Mouse (Mus musculus): ENCODE data around the gene Map2k4.

The Map2k4 gene

DNA sequence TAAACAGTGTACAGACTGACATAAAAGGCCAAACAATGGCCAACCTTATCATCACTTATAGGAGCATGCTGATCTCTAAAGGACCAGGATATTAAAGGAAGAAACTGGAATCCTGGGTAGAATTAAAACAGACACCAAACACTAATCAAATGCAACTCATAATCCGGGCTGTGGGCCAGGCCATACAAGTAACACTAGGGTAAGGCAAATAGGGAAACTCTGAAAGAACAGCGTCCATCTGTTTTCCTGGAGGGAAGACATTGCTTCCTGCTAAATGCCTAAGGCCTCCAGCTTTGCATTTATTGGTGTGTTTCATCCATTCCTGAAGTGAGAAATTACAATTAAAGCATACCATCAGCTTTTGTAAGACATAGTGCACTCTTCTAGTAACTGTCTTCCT is 81.9 kb downstream of the Map2k4 start:
- DNase-seq (ENCODE audit: low spot score), result no peak

DNA sequence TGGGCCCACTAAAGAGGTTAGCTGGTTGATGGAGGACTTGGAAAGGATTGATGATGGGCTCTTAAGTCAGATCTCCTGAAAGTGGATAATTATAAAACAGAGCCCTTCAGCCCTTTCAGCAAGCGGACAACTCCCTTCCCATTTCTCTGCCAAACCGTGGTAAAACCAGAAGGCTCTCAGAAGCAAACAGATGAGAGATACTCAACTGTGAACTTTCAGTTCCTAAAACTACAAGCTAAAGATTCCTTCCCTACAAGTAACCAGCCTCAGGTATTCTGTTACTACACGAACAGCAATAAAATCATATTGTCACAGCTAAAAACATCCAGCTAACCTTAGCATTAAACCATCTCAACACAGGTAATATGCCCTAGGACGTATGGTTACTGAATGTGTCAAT is 83.2 kb downstream of the Map2k4 start:
- DNase-seq (ENCODE audit: low spot score), result no peak

DNA sequence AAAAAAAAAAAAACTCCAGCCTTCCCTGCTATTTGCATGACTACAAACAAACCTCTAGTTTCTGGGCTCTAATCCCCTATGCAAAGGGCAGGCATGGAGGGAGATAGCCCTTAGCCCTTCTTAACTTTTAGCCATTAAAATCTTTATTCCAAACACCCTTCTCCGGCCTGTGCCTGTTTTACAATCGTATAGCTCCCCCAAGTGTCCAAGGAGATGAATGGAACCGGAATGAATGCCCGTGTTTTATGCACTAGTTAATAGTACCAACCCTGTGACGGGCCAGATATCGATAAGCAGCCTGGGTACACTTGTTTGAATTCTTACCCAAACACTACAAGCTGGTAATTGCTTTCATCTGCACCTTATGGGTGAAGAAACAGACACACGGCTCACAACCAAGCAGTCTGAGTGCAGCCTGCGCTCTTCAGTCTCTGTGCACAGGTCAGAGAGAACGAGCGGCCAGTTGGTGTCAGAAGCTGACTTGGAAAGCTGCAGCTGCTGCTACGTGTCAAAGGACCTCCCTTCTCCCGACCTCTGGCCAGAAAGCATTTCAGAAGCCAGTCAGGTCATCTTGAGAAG is 109.2 kb downstream of the Map2k4 start:
- no peak for DNase-seq (ENCODE audit: low spot score)

DNA sequence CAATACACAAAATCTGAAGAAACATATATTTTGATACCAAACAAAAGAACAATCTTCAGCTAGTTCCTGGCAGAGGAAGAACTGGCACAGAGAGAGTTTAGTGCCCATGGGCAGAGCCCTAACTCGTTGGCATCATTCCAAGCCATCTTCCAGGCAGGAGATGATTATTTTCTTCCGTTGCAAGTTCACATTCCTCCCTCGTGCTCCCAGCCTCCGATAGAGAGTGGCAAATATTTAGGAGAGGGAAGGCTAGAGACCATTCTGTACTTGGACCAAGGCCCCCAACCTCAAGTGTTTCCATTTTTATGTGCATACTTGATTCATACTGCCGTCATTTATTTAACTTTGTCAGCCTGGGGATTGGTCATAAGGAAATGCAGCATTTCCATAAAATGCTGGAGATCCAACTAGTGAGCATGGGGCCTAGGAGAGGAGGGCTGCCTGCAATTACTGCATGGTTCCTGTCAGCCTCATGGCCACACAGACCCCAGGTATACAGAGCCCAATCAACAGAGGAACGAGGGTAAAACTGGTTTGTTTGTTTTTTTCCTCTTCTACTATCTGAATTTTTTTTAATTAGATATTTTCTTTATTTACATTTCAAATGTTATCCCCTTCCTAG is 120.6 kb downstream of the Map2k4 start:
- no peak for DNase-seq (ENCODE audit: low spot score)

DNA sequence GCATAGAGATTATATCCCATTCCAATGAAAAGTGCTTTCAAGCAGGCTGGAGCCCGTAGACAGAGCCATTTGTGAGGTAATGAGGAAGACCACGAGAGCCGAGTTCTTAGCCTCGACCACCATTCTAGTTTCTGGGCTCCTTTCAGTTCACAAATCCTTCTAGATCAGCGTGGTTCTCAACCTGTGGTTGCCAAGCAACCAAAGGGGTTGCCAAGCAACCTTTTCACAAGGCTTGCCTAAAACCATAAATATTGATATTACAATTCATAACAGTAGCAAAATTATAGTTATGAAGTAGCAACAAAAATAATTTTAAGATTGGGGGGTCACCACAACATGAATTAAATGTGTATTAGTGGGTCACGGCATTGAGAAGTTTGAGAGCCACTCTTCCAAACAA is 123.2 kb downstream of the Map2k4 start:
- no peak for DNase-seq (ENCODE audit: low spot score)

DNA sequence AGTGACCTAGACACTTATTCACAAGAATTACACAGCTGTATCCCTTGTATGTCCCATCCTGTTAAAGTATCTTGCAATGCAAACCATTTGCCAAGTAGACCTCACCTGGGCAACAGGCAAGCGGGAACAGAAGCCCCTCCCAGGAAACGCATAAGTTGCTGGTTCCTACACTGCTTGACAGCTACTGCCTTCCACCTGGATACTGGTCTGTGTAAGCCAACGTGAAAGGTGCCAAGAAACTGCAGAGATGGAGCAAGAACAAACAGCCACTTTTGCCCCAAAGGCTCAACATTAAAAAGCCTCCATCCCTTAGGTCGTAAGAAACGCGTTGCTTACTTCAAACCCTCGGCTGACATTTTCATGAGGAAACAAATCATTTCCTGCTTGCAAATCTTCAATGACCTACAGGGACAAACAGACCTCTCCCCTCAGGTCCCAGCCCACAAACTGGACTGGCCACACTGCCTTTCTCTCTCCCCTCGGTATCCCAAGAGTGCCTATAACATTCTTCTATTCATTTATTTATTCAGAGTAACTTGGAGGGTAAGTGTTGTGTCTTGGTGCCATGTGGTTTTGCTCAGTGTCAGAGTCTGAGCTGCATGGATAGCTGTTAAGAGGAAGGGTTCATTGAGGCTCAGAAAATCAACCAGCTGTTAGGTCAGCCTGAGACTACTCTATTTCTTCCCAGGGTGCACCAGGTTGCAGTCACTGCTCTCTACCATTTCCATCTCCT is 126.1 kb downstream of the Map2k4 start:
- DNase-seq (ENCODE audit: low spot score), result no peak

DNA sequence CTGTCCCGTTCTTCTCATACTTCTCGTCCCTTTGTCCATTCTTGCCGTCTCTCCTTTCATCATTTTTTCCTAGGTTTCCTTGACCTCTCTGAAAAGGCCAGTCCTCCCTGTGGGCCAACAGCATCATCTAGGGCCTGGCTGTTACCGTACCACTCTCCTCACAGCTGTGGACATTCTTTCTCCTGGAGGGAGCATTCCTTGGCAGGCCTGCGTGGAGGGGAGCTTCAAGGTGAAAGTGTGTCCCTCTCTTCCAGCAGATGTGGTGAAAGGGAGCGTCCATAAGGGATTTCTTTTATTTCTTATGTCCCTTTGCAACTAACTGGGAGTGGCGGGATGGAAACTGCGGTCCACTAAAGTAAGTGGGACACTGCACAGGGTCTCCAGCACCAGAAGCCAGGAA is 134.2 kb downstream of the Map2k4 start:
- peak; percentile 10 for DNase-seq (ENCODE audit: low spot score)

DNA sequence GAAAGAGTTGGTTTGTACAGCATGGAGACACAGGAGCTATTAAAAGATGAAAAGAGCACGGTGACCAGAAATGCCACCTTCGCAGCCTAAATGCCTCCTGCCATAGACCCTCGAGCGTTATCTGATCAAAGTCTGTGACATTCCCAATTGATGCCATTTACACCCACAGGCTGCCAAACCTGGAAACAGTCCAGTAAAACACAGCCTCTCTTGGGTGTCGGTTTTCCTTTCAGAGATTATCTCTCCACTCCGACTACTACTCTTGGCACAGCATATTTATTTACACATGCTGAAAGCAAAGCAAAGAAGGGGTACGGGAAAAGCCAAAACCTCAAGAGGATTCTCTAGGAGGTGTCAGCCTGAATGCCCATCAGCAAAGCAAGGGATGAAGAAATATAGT is 136.7 kb downstream of the Map2k4 start:
- DNase-seq (ENCODE audit: low spot score), result no peak

DNA sequence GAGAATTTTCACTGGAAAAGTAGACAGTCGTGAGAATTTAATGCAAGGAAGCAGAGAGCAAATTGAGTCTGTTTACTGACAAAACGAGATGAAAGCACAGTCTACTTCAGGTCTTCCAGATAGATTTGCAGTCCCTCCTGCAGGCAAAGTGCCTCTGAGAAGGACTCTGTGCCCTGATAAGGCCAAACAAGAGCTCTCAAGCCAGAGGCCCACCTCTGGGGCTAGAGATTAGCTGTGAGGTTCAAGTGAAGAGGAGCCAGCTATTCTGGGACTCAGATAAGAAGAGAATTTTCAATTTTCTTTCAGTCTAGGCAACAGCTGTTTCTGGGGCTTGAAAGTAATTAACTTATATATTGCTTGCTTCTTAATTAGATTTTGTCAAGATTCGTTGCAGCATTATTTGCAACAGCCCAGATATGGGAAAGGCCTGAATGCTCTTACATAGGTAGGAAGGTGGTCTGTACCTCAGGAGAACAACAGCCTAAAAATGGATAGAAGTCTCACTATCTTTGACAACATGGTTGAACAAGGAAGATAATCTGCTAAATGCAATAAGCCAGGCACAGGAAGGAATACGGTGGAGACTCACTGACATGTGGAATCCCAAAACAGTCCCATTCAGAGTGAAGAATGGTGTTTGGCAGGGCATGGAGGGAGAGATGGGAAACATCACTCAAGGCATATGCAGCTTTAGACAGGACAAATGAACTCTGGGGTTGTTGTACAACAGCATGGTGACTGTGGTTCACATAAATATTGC is 138.0 kb downstream of the Map2k4 start:
- no peak for DNase-seq (ENCODE audit: low spot score)

DNA sequence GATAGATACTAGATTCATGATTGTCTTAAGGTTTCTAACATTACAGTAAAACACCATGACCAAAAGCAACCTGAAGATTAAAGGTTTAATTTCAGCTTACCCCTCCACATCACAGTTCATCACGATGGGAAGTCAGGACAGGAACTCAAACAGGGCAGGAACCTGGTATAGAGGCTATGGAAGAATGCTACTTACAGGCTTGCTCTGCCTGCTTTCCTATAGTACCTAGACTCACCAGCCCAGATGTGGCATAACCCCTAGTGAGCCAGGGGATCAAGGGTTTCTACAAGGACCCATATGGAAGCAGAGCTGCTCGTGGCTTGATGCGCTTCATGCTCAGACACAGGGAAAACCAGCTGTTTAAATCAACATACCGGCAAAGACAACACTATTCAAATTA is 138.6 kb downstream of the Map2k4 start:
- no peak for DNase-seq (ENCODE audit: low spot score)

DNA sequence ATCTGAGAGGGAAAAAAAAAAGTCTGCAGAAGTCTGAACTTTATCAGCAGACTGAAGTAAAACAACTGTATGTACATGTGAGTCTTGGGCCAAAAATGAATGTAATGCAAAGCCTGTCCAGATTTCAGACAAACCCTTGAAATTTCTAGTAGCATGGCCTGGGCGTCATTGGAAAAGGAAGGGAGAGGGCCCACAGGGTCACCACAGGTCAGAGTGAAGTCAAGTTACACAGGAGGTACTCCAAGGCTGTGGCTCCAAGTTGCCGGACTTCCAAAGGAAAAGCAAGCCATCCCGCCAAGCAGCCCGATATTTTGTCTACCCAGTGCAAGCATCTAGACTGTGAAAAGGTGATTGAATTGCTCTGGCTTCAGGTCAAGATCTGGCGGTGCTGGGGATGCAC is 141.8 kb downstream of the Map2k4 start:
- no peak for DNase-seq (ENCODE audit: low spot score)

DNA sequence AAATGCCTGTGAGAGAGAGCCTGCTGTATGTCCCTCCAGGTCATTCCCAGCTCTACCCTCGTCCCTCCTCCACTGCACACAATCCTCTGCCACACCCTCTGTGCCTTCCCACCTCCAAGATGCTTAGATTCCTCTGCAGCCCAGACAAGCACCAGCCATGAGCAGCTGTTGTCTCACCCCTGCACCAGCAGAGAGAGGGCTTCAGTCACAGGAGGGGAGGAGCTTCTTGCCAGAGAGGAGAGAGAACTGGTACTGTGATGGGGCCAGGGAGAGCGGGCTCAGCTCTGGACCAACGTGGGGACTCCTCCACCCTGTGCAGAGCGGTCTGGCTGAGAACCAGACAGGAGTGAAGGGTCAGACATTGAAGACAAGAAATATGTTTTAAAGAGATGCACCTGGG is 143.6 kb downstream of the Map2k4 start:
- no peak for DNase-seq (ENCODE audit: low spot score)

DNA sequence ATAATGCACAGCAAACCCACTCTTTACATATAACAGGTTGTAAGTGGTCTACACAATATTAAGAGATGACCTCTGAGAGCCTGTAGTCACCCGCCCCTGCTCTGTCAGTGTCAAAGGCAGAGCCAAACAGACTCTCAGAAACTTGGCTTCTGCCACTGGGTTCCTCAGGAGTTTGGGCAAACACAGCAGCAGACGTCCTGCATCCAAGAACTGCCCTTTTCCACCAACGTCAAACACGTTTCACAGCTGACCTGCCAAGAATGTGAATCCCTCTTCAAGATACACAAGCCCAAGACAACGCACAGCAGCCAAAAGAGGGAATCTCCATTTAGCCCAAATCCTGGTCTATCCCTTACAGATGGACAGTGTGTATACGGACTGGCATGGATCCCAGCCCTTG is 147.8 kb downstream of the Map2k4 start:
- no peak for DNase-seq (ENCODE audit: low spot score)

All from testis, postnatal 14 days (tissue).